Mouse (Mus musculus): ENCODE data around the gene Gm10424. TPM values are rescaled to one million over a fixed set of nuclear protein-coding genes. Genes with fewer than 3 reads are reported as not detected.
"Not testable (repeated sequence)": the region's sequence is repeated elsewhere in the genome, so short reads cannot be mapped to it uniquely, and the experiment has no call there.

Gene Gm10424
- total RNA-seq (2021): not detected
- long read RNA-seq, experiment 1: 0 reads
- long read RNA-seq, experiment 2: 0 reads

DNA sequence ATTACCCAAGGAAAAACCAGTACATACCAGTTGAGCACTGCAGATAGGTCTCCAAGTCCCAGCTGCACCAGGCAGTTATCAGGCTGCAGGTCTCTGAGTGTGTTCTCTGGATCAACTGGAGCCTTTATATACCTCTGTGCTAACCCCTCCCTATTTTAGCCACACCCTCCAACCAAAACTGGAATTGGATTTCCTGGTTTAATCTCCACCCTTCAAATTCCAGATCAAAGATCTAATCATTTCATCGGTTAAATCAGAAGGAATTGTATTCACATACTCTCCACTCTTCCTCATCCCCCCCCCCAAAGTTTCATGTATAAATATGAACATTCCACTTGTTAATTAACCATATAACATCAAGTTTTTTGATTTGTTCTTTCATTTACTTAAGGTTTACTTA lies at the start of gene Gm10424:
TSS of gene Gm10424 (minus strand) at position 101 of the 400 bp plus-strand sequence.
- intact Hi-C loops (cut with DNase I; ENCODE audit: low total_unique reads): not testable (repeated sequence)

DNA sequence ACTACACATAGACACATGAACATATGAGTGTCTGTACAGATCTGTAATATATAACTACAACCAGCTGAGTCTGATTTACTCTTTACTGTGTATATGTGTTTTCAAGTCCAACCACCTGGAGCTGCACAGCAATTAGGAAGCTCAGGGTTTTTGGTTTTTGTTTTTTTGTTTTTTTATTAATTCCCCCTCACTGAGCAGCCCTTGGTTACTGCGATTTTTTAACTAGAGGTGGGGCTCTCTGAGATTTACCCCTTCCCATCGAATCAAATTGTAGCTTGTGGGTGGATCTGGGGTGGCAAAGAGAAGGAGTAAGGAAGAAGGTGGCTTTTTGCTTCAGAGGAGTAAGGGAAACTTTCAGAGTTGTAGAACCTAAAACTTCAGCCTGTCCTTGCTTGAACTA lies 33.0 kb upstream of the Gm10424 start, which contains the start of gene Gm3259:
TSS of gene Gm3259 (plus strand) at position 301 of the 400 bp plus-strand sequence.
- DNase-seq; intact Hi-C loops (cut with DNase I; ENCODE audit: low total_unique reads): not testable (repeated sequence)

More for the DNA sequence above, at the start of gene Gm10424:
- not testable (repeated sequence) for DNase-seq

Other genes with a start within 250 kb of the Gm10424 start
- gene Gm7942, start 165.8 kb downstream of the Gm10424 start, total RNA-seq (2021): not detected
- not detected for gene Gm16513, start 90.1 kb downstream of the Gm10424 start, total RNA-seq (2021)
- gene Gm3259, start 33.1 kb upstream of the Gm10424 start, total RNA-seq (2021): not detected
- gene D5Ertd577e, start 184.0 kb upstream of the Gm10424 start, total RNA-seq (2021): not detected
- not detected for gene Gm3286, start 238.0 kb upstream of the Gm10424 start, total RNA-seq (2021)

Measured in gastrocnemius, postnatal 14 days (tissue).